Mouse (Mus musculus): ENCODE measurements around the gene Gm9195.

Gm9195 gene

DNA sequence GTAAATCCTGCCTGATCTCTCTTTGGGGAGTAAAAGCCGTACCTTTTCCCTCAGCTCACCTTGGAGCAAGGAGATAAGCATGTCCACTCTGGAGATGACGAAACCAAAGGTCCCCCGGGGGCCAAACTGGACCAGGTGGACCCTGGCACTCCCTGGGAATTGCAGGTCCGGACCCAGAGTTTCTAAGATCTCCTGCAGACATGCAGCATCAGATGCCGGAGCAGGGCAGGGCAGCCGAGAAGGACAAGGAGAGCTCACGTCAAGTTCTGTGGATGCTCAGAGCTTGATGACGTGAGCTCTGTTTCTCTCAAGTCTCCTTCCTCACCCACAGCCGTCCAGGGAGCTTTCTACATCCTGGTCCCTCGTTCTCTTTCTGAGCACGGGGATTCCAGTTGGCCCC lies 48.7 kb downstream of the Gm9195 start:
- no peak for DNase-seq (ENCODE audit: low spot score)

DNA sequence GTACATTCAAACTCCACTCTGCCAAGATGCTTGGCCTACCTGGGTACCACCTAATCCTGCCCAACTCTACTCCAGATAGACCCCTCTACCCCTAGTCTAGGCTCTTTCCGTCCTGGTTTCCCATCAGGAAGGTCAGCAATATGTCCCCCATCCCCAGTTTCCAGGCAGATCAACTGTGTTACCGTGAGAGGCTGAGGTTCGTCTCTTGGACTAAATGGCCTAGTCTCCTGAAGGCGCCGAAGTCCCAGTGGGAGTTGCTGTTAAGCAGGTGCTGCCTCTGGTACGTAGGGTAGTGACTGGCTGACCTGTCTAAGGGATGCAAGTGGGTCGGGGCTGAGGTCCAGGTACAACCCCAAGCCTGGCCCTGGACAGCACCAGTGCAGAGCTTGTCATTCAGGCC lies 50.7 kb downstream of the Gm9195 start:
- DNase-seq (ENCODE audit: low spot score): no peak

- DNase-seq (ENCODE audit: low spot score): no peak
Measured at GRCm38 (mm10) chr14:72440436-72440835, 51.2 kb downstream of the Gm9195 start.

GRCm38 (mm10) chr14:72438976-72439375 lies 52.7 kb downstream of the Gm9195 start:
- DNase-seq (ENCODE audit: low spot score): no peak

GRCm38 (mm10) chr14:72389696-72390095 lies 101.9 kb downstream of the Gm9195 start:
- DNase-seq (ENCODE audit: low spot score): peak; percentile 62

DNA sequence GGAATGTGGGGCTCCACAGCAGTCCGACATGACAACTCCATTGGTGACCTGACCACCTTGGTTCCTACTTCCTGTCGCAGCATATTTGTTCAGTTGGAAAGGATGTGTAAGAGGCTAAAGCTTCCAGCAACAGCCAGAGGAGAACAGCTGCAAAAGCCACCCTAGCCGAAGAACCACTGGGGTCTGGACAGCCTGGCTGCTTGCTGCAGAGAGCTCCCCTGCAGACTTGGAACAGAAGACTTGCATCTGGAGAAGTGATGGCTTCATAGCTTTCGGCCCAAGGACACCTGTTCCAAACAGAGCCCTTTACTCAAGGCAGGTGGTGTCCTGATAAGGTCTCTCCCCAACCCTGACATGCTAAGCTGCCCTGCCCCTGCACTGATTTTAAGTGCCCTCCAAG lies 102.3 kb downstream of the Gm9195 start:
- DNase-seq (ENCODE audit: low spot score): no peak

- peak; percentile 81 for DNase-seq (ENCODE audit: low spot score)
Measured at GRCm38 (mm10) chr14:72377224-72377623, 114.4 kb downstream of the Gm9195 start.

Measured in testis, postnatal 10 days (tissue).